Mouse (Mus musculus): Measurements from ENCODE around the gene Rnf145. TPM values are rescaled to one million over a fixed set of nuclear protein-coding genes. Genes with fewer than 3 reads are reported as not detected.
A peak's percentile ranks its signal among the peaks of the same experiment; 100 is the strongest.

Rnf145 gene
- polyA plus RNA-seq, 1 experiment from 2014 or later = 64.5 TPM

DNA sequence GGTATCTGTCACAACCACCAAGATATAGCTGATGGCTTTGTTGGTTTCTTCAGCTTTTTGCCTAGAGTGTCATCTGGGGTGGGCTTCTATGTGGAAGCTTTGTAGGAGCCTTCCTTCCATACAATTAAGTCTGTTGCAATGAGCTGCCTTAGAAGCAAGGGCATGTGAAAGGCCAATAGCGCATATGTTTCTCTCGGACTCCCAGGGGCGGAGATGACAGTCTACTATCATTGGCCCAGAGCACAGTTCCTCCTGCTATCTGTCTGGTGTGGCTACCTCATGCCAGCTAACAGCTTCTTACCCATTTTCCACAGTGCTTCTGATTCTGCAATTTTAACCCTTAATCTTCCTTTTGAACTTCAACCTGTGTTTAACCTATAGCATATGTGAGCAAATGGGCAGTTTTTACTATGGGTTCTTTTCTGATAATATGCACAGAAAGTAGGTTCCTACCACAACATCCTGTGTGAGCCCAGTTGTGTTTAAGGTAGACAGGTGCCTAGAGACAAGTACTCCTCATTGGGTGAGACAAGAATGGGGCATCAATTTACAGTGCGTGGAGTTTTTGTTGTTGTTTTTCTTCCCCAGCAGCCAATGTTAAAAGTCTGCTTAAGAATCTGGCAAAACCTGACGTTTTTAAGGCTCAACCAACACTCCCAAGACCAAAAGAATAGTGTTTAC, 24.0 kb upstream of the Rnf145 start:
- 80% methylated on average over 5 of the region's 5 CpGs for WGBS
- H3K4me3 ChIP-seq (replicated peaks) = no peak overlapping the region
- no peaks in the 10 kb centered on the region for H3K36me3 ChIP-seq
- no peak for ATAC-seq (ENCODE audit: insufficient read depth, low FRiP score, low read depth)
- no peaks in the 10 kb centered on the region for H3K9me3 ChIP-seq
- H3K4me1 ChIP-seq = no peaks in the 10 kb centered on the region
- no peaks in the 10 kb centered on the region for H3K27me3 ChIP-seq (replicated peaks)
- no peak overlapping the region for H3K27ac ChIP-seq
- H3K4me2 ChIP-seq = no peak overlapping the region
- no peak overlapping the region for H3K9ac ChIP-seq

DNA sequence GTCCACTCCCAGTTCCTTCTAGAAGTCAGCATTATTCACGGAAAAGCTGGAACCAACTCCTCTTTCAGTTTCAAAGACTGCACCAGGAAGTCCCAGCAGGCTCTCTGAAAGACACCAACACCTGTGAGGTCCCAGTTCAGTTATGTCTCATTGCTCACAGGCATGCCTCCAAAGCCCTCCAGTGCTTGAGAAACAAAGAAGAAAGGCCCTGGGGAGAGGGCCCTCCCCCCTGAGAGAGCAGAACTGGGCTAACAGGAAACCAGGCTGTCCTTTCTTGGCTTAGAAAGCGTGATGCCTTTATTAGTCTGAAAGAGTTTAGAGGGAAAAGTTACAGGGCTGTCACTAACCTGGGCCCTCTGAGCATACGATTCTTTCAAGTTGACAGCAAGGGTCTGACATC, 22.5 kb upstream of the Rnf145 start:
- H3K27ac ChIP-seq = no peak overlapping the region
- H3K27me3 ChIP-seq (replicated peaks) = no peaks in the 10 kb centered on the region
- no peak overlapping the region for H3K4me2 ChIP-seq
- H3K9ac ChIP-seq = no peak overlapping the region
- H3K4me1 ChIP-seq = no peaks in the 10 kb centered on the region
- H3K36me3 ChIP-seq = no peaks in the 10 kb centered on the region
- WGBS = 51% methylated on average over 3 of the region's 3 CpGs
- no peak; the same call in 1 of the 2 replicates for ATAC-seq (ENCODE audit: insufficient read depth, low FRiP score, low read depth)
- no peaks in the 10 kb centered on the region for H3K9me3 ChIP-seq
- no peak overlapping the region for H3K4me3 ChIP-seq (replicated peaks)

DNA sequence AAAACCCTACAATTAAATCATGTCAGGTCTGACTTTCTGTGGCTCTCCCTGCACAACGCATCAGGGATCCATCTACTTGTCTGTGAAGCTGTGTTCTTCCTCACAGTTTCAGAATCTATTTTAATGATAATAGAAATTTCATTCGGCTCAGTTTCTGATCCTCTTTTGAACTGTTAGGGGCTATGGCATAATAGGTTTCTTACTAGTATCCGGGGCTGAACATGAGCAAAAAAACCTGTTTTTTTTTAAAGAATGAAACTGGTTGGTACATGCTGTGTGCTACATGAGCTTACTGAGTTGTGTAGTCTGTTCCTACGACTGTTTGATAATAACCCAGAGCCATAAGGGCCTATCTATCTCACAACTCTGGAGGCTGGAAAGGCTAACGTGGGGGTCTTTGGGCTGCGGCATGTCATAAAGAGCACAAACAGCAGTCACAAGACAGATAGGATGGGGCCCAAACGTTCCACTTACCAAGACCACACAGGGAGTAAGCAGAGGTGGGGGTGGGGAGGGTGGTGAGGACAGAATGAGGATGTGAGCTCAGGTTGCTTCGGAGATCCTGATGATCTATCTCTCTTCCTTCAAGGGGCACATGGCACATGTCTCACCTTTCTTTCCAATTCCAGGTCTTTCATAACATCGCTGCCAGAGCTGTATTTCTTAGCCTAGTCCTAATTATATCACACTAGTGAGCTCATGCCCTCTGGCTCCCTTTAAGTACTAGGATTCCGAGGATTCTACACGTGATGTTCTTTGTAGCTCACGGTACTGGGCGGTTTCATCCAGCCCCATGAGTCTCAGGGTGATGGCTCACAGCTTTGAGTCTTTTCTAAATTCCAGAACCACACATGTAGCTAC, 20.1 kb upstream of the Rnf145 start:
- no peaks in the 10 kb centered on the region for H3K9me3 ChIP-seq
- no peak for ATAC-seq (ENCODE audit: insufficient read depth, low FRiP score, low read depth)
- no peak overlapping the region for H3K4me3 ChIP-seq (replicated peaks)
- no peaks in the 10 kb centered on the region for H3K27me3 ChIP-seq (replicated peaks)
- no peak overlapping the region for H3K4me2 ChIP-seq
- H3K4me1 ChIP-seq = no peaks in the 10 kb centered on the region
- WGBS = 49% methylated on average over 13 of the region's 13 CpGs
- H3K36me3 ChIP-seq = no peaks in the 10 kb centered on the region
- no peak overlapping the region for H3K9ac ChIP-seq
- H3K27ac ChIP-seq = no peak overlapping the region

DNA sequence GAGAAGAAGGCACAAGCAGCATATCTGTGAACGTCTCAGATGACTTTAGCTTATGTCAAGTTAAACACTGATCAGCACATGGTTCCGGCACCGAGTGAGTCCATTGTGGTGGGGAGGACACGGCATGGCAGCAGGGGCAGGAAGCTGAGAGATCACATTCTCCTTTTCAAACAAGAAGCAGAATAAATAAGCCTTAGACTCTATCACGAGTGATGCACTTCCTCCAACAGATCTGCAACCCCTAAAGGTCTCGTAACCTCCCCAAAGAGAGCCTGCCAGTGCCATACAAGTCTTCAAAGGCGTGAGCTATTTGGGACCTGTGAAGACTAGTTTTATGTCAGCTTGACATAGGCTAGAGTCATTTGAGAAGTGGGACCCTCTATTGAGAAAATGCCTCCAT, 17.8 kb upstream of the Rnf145 start:
- no peaks in the 10 kb centered on the region for H3K4me1 ChIP-seq
- H3K27me3 ChIP-seq (replicated peaks) = no peaks in the 10 kb centered on the region
- H3K36me3 ChIP-seq = no peaks in the 10 kb centered on the region
- no peak overlapping the region for H3K27ac ChIP-seq
- no peak overlapping the region for H3K9ac ChIP-seq
- no peak for ATAC-seq (ENCODE audit: insufficient read depth, low FRiP score, low read depth)
- WGBS = 70% methylated on average over 7 of the region's 7 CpGs
- no peak overlapping the region for H3K4me2 ChIP-seq
- no peaks in the 10 kb centered on the region for H3K9me3 ChIP-seq
- H3K4me3 ChIP-seq (replicated peaks) = no peak overlapping the region

DNA sequence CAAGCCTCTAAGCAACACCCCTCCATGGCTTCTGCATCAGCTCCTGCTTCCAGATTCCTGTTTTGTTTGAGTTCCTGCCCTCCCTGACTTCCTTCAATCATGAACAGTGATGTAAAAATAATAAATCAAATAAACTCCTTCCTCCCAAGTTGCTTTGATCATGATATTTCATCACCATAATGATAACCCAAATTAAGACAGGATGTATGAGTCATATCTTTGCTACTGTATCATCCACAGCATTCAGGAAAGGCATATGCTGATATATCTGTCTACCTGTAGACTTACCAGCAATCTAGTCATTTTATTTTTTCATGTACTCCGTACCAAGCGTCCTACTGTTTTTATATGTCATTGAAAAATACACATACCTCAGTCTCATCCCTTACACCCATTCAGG, 17.3 kb upstream of the Rnf145 start:
- no peak overlapping the region for H3K4me2 ChIP-seq
- H3K36me3 ChIP-seq = no peaks in the 10 kb centered on the region
- no peaks in the 10 kb centered on the region for H3K4me1 ChIP-seq
- WGBS = 88% methylated on average over 2 of the region's 2 CpGs
- H3K9me3 ChIP-seq = no peaks in the 10 kb centered on the region
- no peak for ATAC-seq (ENCODE audit: insufficient read depth, low FRiP score, low read depth)
- H3K9ac ChIP-seq = no peak overlapping the region
- no peaks in the 10 kb centered on the region for H3K27me3 ChIP-seq (replicated peaks)
- H3K4me3 ChIP-seq (replicated peaks) = no peak overlapping the region
- no peak overlapping the region for H3K27ac ChIP-seq

DNA sequence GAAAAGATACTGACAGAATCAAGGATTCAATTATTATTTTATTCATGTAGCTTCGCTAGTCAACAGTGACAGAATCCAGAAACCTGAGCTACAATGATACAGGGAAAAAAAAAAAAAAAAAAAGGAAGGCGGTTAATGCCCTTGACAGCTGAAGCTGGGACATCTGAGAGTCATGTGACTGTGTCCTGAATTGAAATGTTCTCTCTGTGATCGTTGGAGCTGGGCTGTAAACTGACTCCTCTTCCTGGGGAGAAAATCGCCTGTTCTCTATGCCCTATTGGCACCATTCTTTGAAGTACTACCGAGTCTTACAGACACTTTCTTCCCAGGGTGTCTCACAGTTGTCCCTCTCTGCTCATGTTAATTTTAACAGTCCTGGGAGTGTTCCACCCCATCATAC, 15.8 kb upstream of the Rnf145 start:
- no peaks in the 10 kb centered on the region for H3K27me3 ChIP-seq (replicated peaks)
- no peaks in the 10 kb centered on the region for H3K36me3 ChIP-seq
- WGBS = 56% methylated on average over 5 of the region's 5 CpGs
- no peaks in the 10 kb centered on the region for H3K4me1 ChIP-seq
- no peaks in the 10 kb centered on the region for H3K9me3 ChIP-seq
- H3K4me3 ChIP-seq (replicated peaks) = no peak overlapping the region
- no peak for ATAC-seq (ENCODE audit: insufficient read depth, low FRiP score, low read depth)
- no peak overlapping the region for H3K4me2 ChIP-seq
- H3K9ac ChIP-seq = no peak overlapping the region
- no peak overlapping the region for H3K27ac ChIP-seq

DNA sequence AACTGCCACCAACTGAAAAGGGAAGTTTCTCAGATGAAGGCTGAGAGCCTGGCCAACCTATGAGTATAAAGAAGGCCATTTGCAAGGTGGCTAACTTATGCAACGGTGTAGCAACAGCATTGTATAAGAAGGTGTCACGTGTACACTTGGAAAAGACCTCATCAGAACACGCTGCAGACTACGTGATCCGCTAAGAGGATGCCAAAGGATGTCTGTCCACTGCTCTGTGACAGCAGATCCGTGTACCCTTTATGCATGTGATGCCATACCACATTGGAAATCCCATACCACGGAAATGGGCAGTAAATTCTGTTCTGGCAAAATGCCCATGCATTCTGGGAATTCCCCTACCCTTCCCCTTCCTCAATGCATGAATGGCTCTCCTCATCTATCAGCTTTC, 14.6 kb upstream of the Rnf145 start:
- Histone ChIP-seq H3K9ac (no peak overlapping the region), H3K27me3 (replicated peaks) (no peaks in the 10 kb centered on the region), H3K9me3 (no peaks in the 10 kb centered on the region), H3K4me3 (replicated peaks) (no peak overlapping the region), H3K27ac (no peak overlapping the region), H3K4me2 (no peak overlapping the region), H3K4me1 (no peaks in the 10 kb centered on the region), H3K36me3 (no peaks in the 10 kb centered on the region)
- 82% methylated on average over 7 of the region's 7 CpGs for WGBS
- ATAC-seq (ENCODE audit: insufficient read depth, low FRiP score, low read depth) = no peak

DNA sequence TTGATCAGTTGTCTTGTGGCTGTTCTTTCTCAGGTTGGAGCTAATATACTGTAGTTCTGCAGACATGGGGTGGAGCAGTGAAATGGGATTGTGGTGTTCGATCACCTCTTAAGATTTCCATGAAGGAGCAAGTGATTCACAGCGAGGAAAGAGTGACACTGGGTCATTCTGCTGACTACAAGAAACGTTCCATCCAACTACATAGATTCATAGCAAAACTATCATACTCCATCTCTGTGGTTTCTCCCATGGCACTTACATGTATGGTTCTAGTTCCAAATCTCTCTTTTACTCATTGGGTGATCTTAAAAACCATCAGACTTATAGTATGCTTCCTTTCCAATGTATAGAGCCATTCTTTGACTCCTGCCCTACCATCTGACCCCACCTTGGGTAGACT, 14.0 kb upstream of the Rnf145 start:
- Histone ChIP-seq H3K4me3 (replicated peaks) (no peak overlapping the region), H3K9me3 (no peaks in the 10 kb centered on the region), H3K27ac (no peak overlapping the region), H3K27me3 (replicated peaks) (no peaks in the 10 kb centered on the region), H3K4me2 (no peak overlapping the region), H3K9ac (no peak overlapping the region), H3K36me3 (no peaks in the 10 kb centered on the region), H3K4me1 (no peaks in the 10 kb centered on the region)
- 79% methylated on average over 3 of the region's 3 CpGs for WGBS
- no peak for ATAC-seq (ENCODE audit: insufficient read depth, low FRiP score, low read depth)

DNA sequence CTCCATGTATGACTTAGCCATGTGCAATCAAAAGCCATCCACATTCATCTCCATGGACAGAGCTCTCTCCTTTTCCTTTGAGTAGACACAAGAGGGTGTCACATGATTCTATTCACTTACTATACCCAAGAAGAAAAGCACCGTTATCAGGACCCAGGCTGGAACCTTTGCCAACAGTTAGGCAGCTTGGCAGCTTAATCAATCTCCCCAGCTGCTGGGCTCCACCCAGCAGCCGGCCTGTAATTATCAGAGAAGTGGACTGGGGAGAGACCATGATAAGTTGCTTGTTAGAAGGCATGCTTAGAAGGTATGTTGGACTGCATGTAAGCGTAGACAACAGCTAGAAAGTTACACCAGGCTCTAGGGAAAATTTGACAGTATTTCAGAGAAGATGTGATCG, 9.9 kb upstream of the Rnf145 start:
- Histone ChIP-seq H3K9me3 (no peaks in the 10 kb centered on the region), H3K4me2 (no peak overlapping the region), H3K9ac (no peak overlapping the region), H3K27ac (no peak overlapping the region), H3K4me1 (no peaks in the 10 kb centered on the region), H3K27me3 (replicated peaks) (no peaks in the 10 kb centered on the region), H3K36me3 (no peaks in the 10 kb centered on the region), H3K4me3 (replicated peaks) (no peak overlapping the region)
- peak; percentile 86 for ATAC-seq (ENCODE audit: insufficient read depth, low FRiP score, low read depth)
- WGBS = 45% methylated on average over 4 of the region's 4 CpGs

DNA sequence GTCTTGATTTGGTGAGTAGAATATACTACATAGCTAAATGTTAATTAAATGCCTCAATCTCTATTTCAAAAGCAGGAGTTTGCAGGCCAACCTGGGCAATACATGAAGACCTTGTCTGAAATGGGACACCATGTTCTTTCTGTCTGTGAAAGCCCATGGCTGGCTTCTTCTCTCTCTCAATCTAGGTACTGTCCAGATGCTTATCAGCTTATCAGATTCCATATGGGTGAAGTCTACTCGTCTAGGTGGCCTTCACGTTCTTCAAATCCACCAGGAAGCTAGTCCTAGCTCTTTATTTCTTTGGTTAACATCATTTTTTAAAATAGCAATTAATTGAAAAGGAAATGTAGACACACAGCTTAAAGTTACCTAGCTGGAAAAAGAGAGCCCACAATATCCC, 8.9 kb upstream of the Rnf145 start:
- Histone ChIP-seq H3K27ac (no peak overlapping the region), H3K27me3 (replicated peaks) (no peaks in the 10 kb centered on the region), H3K4me2 (no peak overlapping the region), H3K36me3 (no peaks in the 10 kb centered on the region), H3K9ac (no peak overlapping the region), H3K9me3 (no peaks in the 10 kb centered on the region), H3K4me1 (no peaks in the 10 kb centered on the region), H3K4me3 (replicated peaks) (no peak overlapping the region)
- WGBS = 82% methylated on average over 2 of the region's 2 CpGs
- no peak for ATAC-seq (ENCODE audit: insufficient read depth, low FRiP score, low read depth)

DNA sequence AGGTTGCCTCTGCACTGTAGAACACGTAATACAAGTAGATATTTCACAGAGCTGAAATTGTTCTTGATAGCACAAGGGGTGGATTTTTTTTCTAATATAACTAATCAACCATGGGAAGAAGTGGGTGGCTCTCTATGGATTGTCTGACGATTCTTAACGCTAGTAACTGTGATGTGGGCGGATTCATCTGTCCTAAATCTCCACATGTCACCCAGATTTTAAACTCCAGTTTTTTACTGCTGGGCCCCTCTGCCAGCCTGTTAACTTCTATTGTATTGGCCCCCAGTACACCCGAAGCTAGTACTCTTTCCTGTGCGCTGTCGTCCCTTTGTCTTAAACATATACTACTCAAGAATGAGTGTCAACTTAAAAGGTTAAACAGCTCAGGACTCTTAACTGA, 8.4 kb upstream of the Rnf145 start:
- Histone ChIP-seq H3K36me3 (no peaks in the 10 kb centered on the region), H3K4me3 (replicated peaks) (no peak overlapping the region), H3K9me3 (no peaks in the 10 kb centered on the region), H3K27ac (no peak overlapping the region), H3K4me1 (no peaks in the 10 kb centered on the region), H3K9ac (no peak overlapping the region), H3K27me3 (replicated peaks) (no peaks in the 10 kb centered on the region), H3K4me2 (no peak overlapping the region)
- ATAC-seq (ENCODE audit: insufficient read depth, low FRiP score, low read depth) = no peak
- 74% methylated on average over 7 of the region's 7 CpGs for WGBS
